Mouse (Mus musculus) left cerebral cortex, adult 2 months (tissue): Measurements from ENCODE around the gene Gm20532. TPM values are rescaled to one million over a fixed set of nuclear protein-coding genes. Genes with fewer than 3 reads are reported as not detected.

Experiments
- DNase-seq, 2 experiments: peaks; one replicate each; pipeline ENCODE4 v3.0.0; 2021 to 2022; ENCODE audit warnings: low spot score in 2 of 2, mixed read lengths in 1 of 2; ENCODE audit errors: extremely low spot score in 1 of 2
- H3K27ac ChIP-seq: fragments of 200-600 bp; 2 replicates; pipeline ENCODE4 v1.8.1; 2022
- H3K4me3 ChIP-seq: fragments of 200-600 bp; 2 replicates; pipeline ENCODE4 v1.8.1; 2022
- CTCF ChIP-seq: fragments of 200-600 bp; IDR thresholded peaks from 2 replicates; pipeline ENCODE4 v1.8.1; 2022; ENCODE audit warnings: antibody characterized with exemption, mild to moderate bottlenecking, moderate library complexity
- intact Hi-C: fragments of 180-260 bp; cut with DNase I; formaldehyde crosslinking; loops from one replicate; pipeline ENCODE4 v1.15.1; 2025
- total RNA-seq, 2 experiments: library from RNA; stranded (reverse); gene quantifications; 2 replicates each; pipeline ENCODE4 v1.2.3; 2021

The Gm20532 gene
- total RNA-seq, 2 experiments from 2014 or later, result not detected

- peak overlapping the region; percentile 7; the same call in 1 of the 2 replicates for H3K27ac ChIP-seq
- intact Hi-C loops, result no loop called here
- H3K4me3 ChIP-seq, result no peak overlapping the region
- no peak for TF ChIP-seq CTCF
- DNase-seq, result no peak
Measured at GRCm38 (mm10) chr2:26632541-26633395, 46.3 kb downstream of the Gm20532 start.

- TF ChIP-seq CTCF, result no peak
Measured at GRCm38 (mm10) chr2:26633953-26634530, 47.6 kb downstream of the Gm20532 start.

GRCm38 (mm10) chr2:26634629-26635488, 48.4 kb downstream of the Gm20532 start:
- TF ChIP-seq CTCF, result no peak
- H3K27ac ChIP-seq, result no peak overlapping the region
- intact Hi-C loops, result loop anchor here (5.0 kb wide), 1 partner anchor 188 kb away; the partner anchor contains the start of gene Sec16a

More at GRCm38 (mm10) chr2:26633953-26634530, 47.6 kb downstream of the Gm20532 start:
- Histone ChIP-seq H3K27ac (no peak overlapping the region), H3K4me3 (no peak overlapping the region)
- intact Hi-C loops, result no loop called here
- no peak for DNase-seq

GRCm38 (mm10) chr2:26635489-26636324, 49.3 kb downstream of the Gm20532 start:
- no peak for TF ChIP-seq CTCF
- Histone ChIP-seq H3K4me3 (no peak overlapping the region), H3K27ac (no peak overlapping the region)
- DNase-seq, result no peak
- intact Hi-C loops, result loop anchor here (5.0 kb wide), 1 partner anchor 188 kb away; the partner anchor contains the start of gene Sec16a

More at GRCm38 (mm10) chr2:26634629-26635488, 48.4 kb downstream of the Gm20532 start:
- no peak for DNase-seq
- no peak overlapping the region for H3K4me3 ChIP-seq

GRCm38 (mm10) chr2:26636325-26636635, 49.8 kb downstream of the Gm20532 start:
- H3K27ac ChIP-seq, result no peak overlapping the region
- no peak for DNase-seq
- H3K4me3 ChIP-seq, result no peak overlapping the region
- intact Hi-C loops, result loop anchor here (5.0 kb wide), 1 partner anchor 189 kb away; the partner anchor contains the start of gene Sec16a
- TF ChIP-seq CTCF, result no peak

GRCm38 (mm10) chr2:26637316-26637932, 51.0 kb downstream of the Gm20532 start:
- H3K27ac ChIP-seq, result no peak overlapping the region
- TF ChIP-seq CTCF, result no peak
- no peak overlapping the region for H3K4me3 ChIP-seq
- no peak for DNase-seq
- intact Hi-C loops, result loop anchor here (5.0 kb wide), 1 partner anchor 190 kb away; the partner anchor contains the start of gene Sec16a

GRCm38 (mm10) chr2:26638039-26638438, 51.6 kb downstream of the Gm20532 start:
- Histone ChIP-seq H3K27ac (no peak overlapping the region), H3K4me3 (no peak overlapping the region)
- intact Hi-C loops, result loop anchor here (5.0 kb wide), 1 partner anchor 191 kb away; the partner anchor contains the start of gene Sec16a
- DNase-seq, result no peak
- no peak for TF ChIP-seq CTCF

GRCm38 (mm10) chr2:26638572-26638971, 52.1 kb downstream of the Gm20532 start:
- H3K4me3 ChIP-seq, result peak overlapping the region; percentile 97; the same call in 1 of the 2 replicates
- no peak for DNase-seq
- intact Hi-C loops, result loop anchor here (5.0 kb wide), 1 partner anchor 191 kb away; the partner anchor contains the start of gene Sec16a
- TF ChIP-seq CTCF, result no peak
- H3K27ac ChIP-seq, result no peak overlapping the region

- DNase-seq, result no peak
- Histone ChIP-seq H3K27ac (no peak overlapping the region), H3K4me3 (peak overlapping the region; percentile 97)
- intact Hi-C loops, result loop anchor here (5.0 kb wide), 1 partner anchor 192 kb away; the partner anchor contains the start of gene Sec16a
- TF ChIP-seq CTCF, result peak; percentile 26
Measured at GRCm38 (mm10) chr2:26639083-26639482, 52.6 kb downstream of the Gm20532 start.
